Mouse (Mus musculus): Measurements from ENCODE around the gene Wnt9a. TPM values are rescaled to one million over a fixed set of nuclear protein-coding genes. Genes with fewer than 3 reads are reported as not detected.

Wnt9a gene
- polyA plus RNA-seq, 2 experiments = 0.04 to 0.12 TPM

DNA sequence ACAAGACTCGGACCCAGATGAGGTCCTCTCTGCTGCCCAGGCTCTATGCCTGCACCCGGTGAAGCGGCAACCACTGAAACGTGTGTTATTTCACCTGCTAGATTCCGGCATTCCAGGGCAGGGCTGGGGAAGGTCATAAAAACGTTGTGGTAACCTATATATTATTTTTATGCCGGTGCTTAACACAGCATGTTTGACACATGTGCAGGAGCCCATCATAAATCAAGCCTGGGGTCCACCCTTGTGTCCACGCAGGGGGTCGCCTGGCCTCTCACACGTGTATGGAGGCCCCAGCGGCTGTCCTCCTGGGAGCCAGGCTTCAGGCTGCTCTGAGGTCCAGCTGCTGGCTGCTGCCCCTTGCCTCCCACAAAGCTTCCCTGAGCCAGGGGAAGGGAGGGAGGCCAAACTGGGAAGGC lies 50.2 kb downstream of the Wnt9a start:
- Histone ChIP-seq H3K9me3 (ENCODE audit: control insufficient read depth, low read length) (no peaks in the 10 kb centered on the region), H3K27ac (no peak overlapping the region), H3K27me3 (ENCODE audit: control insufficient read depth, insufficient read depth, low read length) (no peaks in the 10 kb centered on the region), H3K9ac (replicated peaks) (no peak overlapping the region), H3K4me1 (replicated peaks; ENCODE audit: control insufficient read depth in 2 of 2, insufficient read depth in 2 of 2, low read length in 1 of 2) (no peaks in the 10 kb centered on the region), H3K36me3 (replicated peaks; ENCODE audit: control insufficient read depth, insufficient read depth, low read depth) (no peaks in the 10 kb centered on the region), H3K4me3 (ENCODE audit: insufficient read depth in 1 of 2, low read depth in 2 of 2, low read length in 2 of 2) (no peak overlapping the region), H3K4me2 (ENCODE audit: low read depth) (no peak overlapping the region)
- TF ChIP-seq EP300 (IDR thresholded peaks at IDR 0.05; ENCODE audit: low read depth) = no peak
- TF ChIP-seq CTCF (IDR thresholded peaks at IDR 0.05; ENCODE audit: low read depth) = no peak
- ATAC-seq (ENCODE audit: insufficient read depth) (no peak), DNase-seq (ENCODE audit: low read depth in 3 of 3, low spot score in 3 of 3) (no peak)
- WGBS (ENCODE audit: insufficient replicate concordance) = 57% methylated on average over 11 of the region's 11 CpGs

DNA sequence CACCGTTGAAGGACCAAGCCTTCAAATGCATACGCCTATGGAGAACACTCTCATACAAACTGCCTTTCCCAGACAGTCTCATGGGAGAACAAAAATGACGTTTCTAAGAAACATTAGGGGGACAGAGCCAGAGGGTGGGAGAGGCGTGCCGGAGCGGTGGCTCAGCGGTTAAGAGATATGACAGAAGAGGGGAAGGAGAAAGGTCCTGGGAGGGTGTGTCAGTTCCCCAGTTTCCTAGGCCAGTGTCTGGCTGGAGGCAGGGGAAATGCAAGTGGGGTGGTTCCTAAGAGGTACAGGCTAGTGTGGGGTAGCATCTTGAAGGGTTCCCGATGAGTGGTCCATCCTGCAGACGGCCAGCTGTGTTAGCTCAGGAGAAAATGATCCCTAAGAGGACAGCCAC lies 54.6 kb downstream of the Wnt9a start:
- no peak overlapping the region for H3K27ac ChIP-seq
- H3K9me3 ChIP-seq (ENCODE audit: control insufficient read depth, low read length) = no peaks in the 10 kb centered on the region
- H3K27me3 ChIP-seq (ENCODE audit: control insufficient read depth, insufficient read depth, low read length) = no peaks in the 10 kb centered on the region
- TF ChIP-seq CTCF (IDR thresholded peaks at IDR 0.05; ENCODE audit: low read depth) = no peak
- TF ChIP-seq EP300 (IDR thresholded peaks at IDR 0.05; ENCODE audit: low read depth) = no peak
- H3K4me2 ChIP-seq (ENCODE audit: low read depth) = no peak overlapping the region
- no peaks in the 10 kb centered on the region for H3K4me1 ChIP-seq (replicated peaks; ENCODE audit: control insufficient read depth in 2 of 2, insufficient read depth in 2 of 2, low read length in 1 of 2)
- ATAC-seq (ENCODE audit: insufficient read depth) (no peak), DNase-seq (ENCODE audit: low read depth in 3 of 3, low spot score in 3 of 3) (no peak)
- 54% methylated on average over 9 of the region's 9 CpGs for WGBS (ENCODE audit: insufficient replicate concordance)
- no peak overlapping the region for H3K4me3 ChIP-seq (ENCODE audit: insufficient read depth in 1 of 2, low read depth in 2 of 2, low read length in 2 of 2)
- no peak overlapping the region for H3K9ac ChIP-seq (replicated peaks)
- no peaks in the 10 kb centered on the region for H3K36me3 ChIP-seq (replicated peaks; ENCODE audit: control insufficient read depth, insufficient read depth, low read depth)

GRCm38 (mm10) chr11:59364007-59364406 lies 57.3 kb downstream of the Wnt9a start:
- no peak overlapping the region for H3K4me2 ChIP-seq (ENCODE audit: low read depth)
- H3K27ac ChIP-seq = no peak overlapping the region
- TF ChIP-seq EP300 (IDR thresholded peaks at IDR 0.05; ENCODE audit: low read depth) = no peak
- TF ChIP-seq CTCF (IDR thresholded peaks at IDR 0.05; ENCODE audit: low read depth) = no peak
- WGBS (ENCODE audit: insufficient replicate concordance) = 72% methylated on average over 9 of the region's 9 CpGs
- DNase-seq (ENCODE audit: low read depth in 3 of 3, low spot score in 3 of 3) (no peak), ATAC-seq (ENCODE audit: insufficient read depth) (no peak)
- no peaks in the 10 kb centered on the region for H3K36me3 ChIP-seq (replicated peaks; ENCODE audit: control insufficient read depth, insufficient read depth, low read depth)
- no peaks in the 10 kb centered on the region for H3K27me3 ChIP-seq (ENCODE audit: control insufficient read depth, insufficient read depth, low read length)
- H3K4me3 ChIP-seq (ENCODE audit: insufficient read depth in 1 of 2, low read depth in 2 of 2, low read length in 2 of 2) = no peak overlapping the region
- H3K9ac ChIP-seq (replicated peaks) = no peak overlapping the region
- H3K9me3 ChIP-seq (ENCODE audit: control insufficient read depth, low read length) = no peaks in the 10 kb centered on the region
- H3K4me1 ChIP-seq (replicated peaks; ENCODE audit: control insufficient read depth in 2 of 2, insufficient read depth in 2 of 2, low read length in 1 of 2) = no peaks in the 10 kb centered on the region

- 60% methylated on average over 3 of the region's 3 CpGs for WGBS (ENCODE audit: insufficient replicate concordance)
- no peaks in the 10 kb centered on the region for H3K9me3 ChIP-seq (ENCODE audit: control insufficient read depth, low read length)
- no peaks in the 10 kb centered on the region for H3K27me3 ChIP-seq (ENCODE audit: control insufficient read depth, insufficient read depth, low read length)
- H3K9ac ChIP-seq (replicated peaks) = no peak overlapping the region
- no peak overlapping the region for H3K4me3 ChIP-seq (ENCODE audit: insufficient read depth in 1 of 2, low read depth in 2 of 2, low read length in 2 of 2)
- no peaks in the 10 kb centered on the region for H3K36me3 ChIP-seq (replicated peaks; ENCODE audit: control insufficient read depth, insufficient read depth, low read depth)
- no peak for ATAC-seq (ENCODE audit: insufficient read depth)
- H3K4me2 ChIP-seq (ENCODE audit: low read depth) = no peak overlapping the region
- TF ChIP-seq CTCF (IDR thresholded peaks at IDR 0.05; ENCODE audit: low read depth) = no peak
- TF ChIP-seq EP300 (IDR thresholded peaks at IDR 0.05; ENCODE audit: low read depth) = no peak
- DNase-seq (ENCODE audit: low read depth in 3 of 3, low spot score in 3 of 3) = no peak
- H3K27ac ChIP-seq = no peak overlapping the region
- H3K4me1 ChIP-seq (replicated peaks; ENCODE audit: control insufficient read depth in 2 of 2, insufficient read depth in 2 of 2, low read length in 1 of 2) = no peaks in the 10 kb centered on the region
Measured at GRCm38 (mm10) chr11:59364417-59364816, 57.7 kb downstream of the Wnt9a start.

- WGBS (ENCODE audit: insufficient replicate concordance) = 60% methylated on average over 3 of the region's 3 CpGs
- no peaks in the 10 kb centered on the region for H3K9me3 ChIP-seq (ENCODE audit: control insufficient read depth, low read length)
- no peaks in the 10 kb centered on the region for H3K36me3 ChIP-seq (replicated peaks; ENCODE audit: control insufficient read depth, insufficient read depth, low read depth)
- H3K9ac ChIP-seq (replicated peaks) = no peak overlapping the region
- ATAC-seq (ENCODE audit: insufficient read depth) (no peak), DNase-seq (ENCODE audit: low read depth in 3 of 3, low spot score in 3 of 3) (no peak)
- H3K27ac ChIP-seq = no peak overlapping the region
- TF ChIP-seq EP300 (IDR thresholded peaks at IDR 0.05; ENCODE audit: low read depth) (no peak), CTCF (IDR thresholded peaks at IDR 0.05; ENCODE audit: low read depth) (no peak)
- no peak overlapping the region for H3K4me3 ChIP-seq (ENCODE audit: insufficient read depth in 1 of 2, low read depth in 2 of 2, low read length in 2 of 2)
- no peaks in the 10 kb centered on the region for H3K27me3 ChIP-seq (ENCODE audit: control insufficient read depth, insufficient read depth, low read length)
- H3K4me2 ChIP-seq (ENCODE audit: low read depth) = no peak overlapping the region
- H3K4me1 ChIP-seq (replicated peaks; ENCODE audit: control insufficient read depth in 2 of 2, insufficient read depth in 2 of 2, low read length in 1 of 2) = no peaks in the 10 kb centered on the region
Measured at GRCm38 (mm10) chr11:59366031-59366430, 59.3 kb downstream of the Wnt9a start.

Data from liver, embryonic 14.5 days (tissue).